Mouse (Mus musculus) lung, postnatal 0 days (tissue): ENCODE data around the gene Tmem200a. TPM values are rescaled to one million over a fixed set of nuclear protein-coding genes. Genes with fewer than 3 reads are reported as not detected.
A peak's percentile ranks its signal among the peaks of the same experiment; 100 is the strongest.

Experiments used
- ATAC-seq: fragments of 200-750 bp; cut with Nextera tagmentation; 2 replicates; pipeline ENCODE4 v1.8.0; 2017; ENCODE audit warnings: moderate library complexity
- DNase-seq: peaks from one replicate; pipeline ENCODE4 v3.0.0-alpha.2; 2016; ENCODE audit warnings: low spot score
- H3K27ac ChIP-seq: fragments of 300-500 bp; sonication (generic); 2 replicates; pipeline ENCODE4 v1.5.1; 2014; ENCODE audit warnings: antibody characterized with exemption, mild to moderate bottlenecking, low read length, mixed read lengths
- H3K27me3 ChIP-seq: fragments of 300-500 bp; sonication (generic); replicated peaks from 2 replicates; pipeline ENCODE4 v1.6.1; 2014; ENCODE audit warnings: low read length, mixed read lengths; ENCODE audit not compliant: insufficient read depth
- H3K36me3 ChIP-seq: fragments of 300-500 bp; sonication (generic); 2 replicates; pipeline ENCODE4 v1.6.1; 2014; ENCODE audit warnings: low read length, mixed read lengths; ENCODE audit not compliant: insufficient read depth
- H3K4me1 ChIP-seq: fragments of 300-500 bp; sonication (generic); 2 replicates; pipeline ENCODE4 v1.6.1; 2014; ENCODE audit warnings: antibody characterized with exemption, low read depth, low read length, mixed read lengths; ENCODE audit not compliant: insufficient read depth
- H3K4me2 ChIP-seq: fragments of 300-500 bp; sonication (generic); replicated peaks from 2 replicates; pipeline ENCODE4 v1.6.1; 2014; ENCODE audit warnings: low read depth, mild to moderate bottlenecking, low read length, moderate library complexity, mixed read lengths
- H3K4me3 ChIP-seq: fragments of 300-500 bp; sonication (generic); 2 replicates; pipeline ENCODE4 v1.5.1; 2014; ENCODE audit warnings: low read depth, low read length
- H3K9ac ChIP-seq: fragments of 300-500 bp; sonication (generic); replicated peaks from 2 replicates; pipeline ENCODE4 v1.6.1; 2014; ENCODE audit warnings: low read depth, mild to moderate bottlenecking
- H3K9me3 ChIP-seq: fragments of 300-500 bp; sonication (generic); 2 replicates; pipeline ENCODE4 v1.6.1; 2016; ENCODE audit warnings: low read length, mixed read lengths
- CTCF ChIP-seq: IDR thresholded peaks from 2 replicates; pipeline ENCODE4 v1.5.1; 2016; ENCODE audit warnings: antibody characterized with exemption, mild to moderate bottlenecking
- EP300 ChIP-seq: IDR thresholded peaks from 2 replicates; pipeline ENCODE4 v1.6.1; 2016; ENCODE audit warnings: antibody characterized with exemption, mild to moderate bottlenecking, control low read depth
- WGBS: fragments of 180-500 bp; shearing (Covaris S2); extraction: QIAGEN DNeasy Blood & Tissue Kit; methylation state at CpG from one replicate; pipeline ENCODE4 v1.1.7; 2014; 5-methylcytosine and 5-hydroxymethylcytosine counted together
- polyA plus RNA-seq: library from polyadenylated mRNA; unstranded; fragments of >200 nt; fragmentation: Nextera tagmentation; extraction: Ambion mirVana; gene quantifications from 2 replicates; pipeline ENCODE4 v1.2.1, GENCODE M21; 2015

The Tmem200a gene
- polyA plus RNA-seq, 1 experiment from 2014 or later, result 2.9 TPM

DNA sequence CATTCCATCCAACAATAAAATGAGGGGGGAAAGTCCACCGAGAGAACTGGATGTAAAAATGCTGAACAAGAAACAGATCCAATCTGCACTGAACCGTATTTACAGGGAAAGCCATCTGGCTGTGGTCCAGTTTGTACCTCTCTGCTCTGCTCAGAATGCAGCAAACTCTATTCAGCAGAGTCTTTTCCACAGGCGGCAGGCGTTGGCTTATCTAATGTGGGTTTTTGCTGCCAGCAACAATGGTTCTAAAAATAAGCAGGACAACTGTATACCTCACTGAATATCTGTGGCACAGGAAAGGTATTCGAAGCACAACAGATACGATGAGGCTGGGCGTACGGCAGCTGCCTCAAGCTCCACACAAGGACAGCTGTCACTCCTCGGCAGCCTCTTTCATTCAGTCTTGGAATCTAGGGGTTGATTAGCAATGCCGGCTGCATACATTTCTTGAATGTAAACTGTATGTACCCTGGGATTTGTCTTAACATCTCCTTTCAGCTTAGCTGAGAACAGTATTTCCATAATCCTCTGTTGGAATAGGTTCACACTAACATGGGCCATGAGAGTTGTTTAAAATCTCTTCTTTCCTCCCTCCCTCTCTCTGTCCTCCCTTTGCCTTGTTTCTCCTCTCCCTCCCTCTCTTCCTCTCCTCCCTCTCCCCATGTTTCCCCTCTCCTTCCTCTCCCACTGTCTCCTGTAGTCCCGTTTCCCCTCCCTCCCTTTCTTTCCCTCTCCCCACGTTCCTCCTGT, 149.3 kb downstream of the Tmem200a start:
- ATAC-seq, result no peak

GRCm38 (mm10) chr10:25928861-25929368, 149.9 kb downstream of the Tmem200a start:
- H3K9ac ChIP-seq, result no peak overlapping the region
- no peaks in the 10 kb centered on the region for H3K4me1 ChIP-seq
- no peak overlapping the region for H3K27ac ChIP-seq
- H3K27me3 ChIP-seq, result no peaks in the 10 kb centered on the region
- WGBS, result 36% methylated on average over 8 of the region's 8 CpGs
- H3K4me2 ChIP-seq, result no peak overlapping the region
- no peaks in the 10 kb centered on the region for H3K36me3 ChIP-seq
- TF ChIP-seq CTCF (no peak), EP300 (no peak)
- no peaks in the 10 kb centered on the region for H3K9me3 ChIP-seq
- DNase-seq (no peak), ATAC-seq (no peak)
- H3K4me3 ChIP-seq, result no peak overlapping the region

More for the DNA sequence above, 149.3 kb downstream of the Tmem200a start:
- Histone ChIP-seq H3K4me3 (no peak overlapping the region), H3K4me1 (no peaks in the 10 kb centered on the region), H3K36me3 (no peaks in the 10 kb centered on the region), H3K27ac (no peak overlapping the region), H3K9me3 (no peaks in the 10 kb centered on the region), H3K4me2 (no peak overlapping the region), H3K27me3 (no peaks in the 10 kb centered on the region), H3K9ac (no peak overlapping the region)
- DNase-seq, result no peak
- WGBS, result 21% methylated on average over 12 of the region's 12 CpGs
- TF ChIP-seq CTCF (no peak), EP300 (no peak)

GRCm38 (mm10) chr10:25928448-25928786, 150.4 kb downstream of the Tmem200a start:
- Histone ChIP-seq H3K4me3 (no peak overlapping the region), H3K36me3 (no peaks in the 10 kb centered on the region), H3K27ac (no peak overlapping the region), H3K4me2 (no peak overlapping the region), H3K27me3 (no peaks in the 10 kb centered on the region), H3K9ac (no peak overlapping the region), H3K9me3 (no peaks in the 10 kb centered on the region), H3K4me1 (no peaks in the 10 kb centered on the region)
- no peak for ATAC-seq
- TF ChIP-seq EP300 (no peak), CTCF (no peak)
- DNase-seq, result no peak
- WGBS, result 41% methylated on average over 3 of the region's 3 CpGs

DNA sequence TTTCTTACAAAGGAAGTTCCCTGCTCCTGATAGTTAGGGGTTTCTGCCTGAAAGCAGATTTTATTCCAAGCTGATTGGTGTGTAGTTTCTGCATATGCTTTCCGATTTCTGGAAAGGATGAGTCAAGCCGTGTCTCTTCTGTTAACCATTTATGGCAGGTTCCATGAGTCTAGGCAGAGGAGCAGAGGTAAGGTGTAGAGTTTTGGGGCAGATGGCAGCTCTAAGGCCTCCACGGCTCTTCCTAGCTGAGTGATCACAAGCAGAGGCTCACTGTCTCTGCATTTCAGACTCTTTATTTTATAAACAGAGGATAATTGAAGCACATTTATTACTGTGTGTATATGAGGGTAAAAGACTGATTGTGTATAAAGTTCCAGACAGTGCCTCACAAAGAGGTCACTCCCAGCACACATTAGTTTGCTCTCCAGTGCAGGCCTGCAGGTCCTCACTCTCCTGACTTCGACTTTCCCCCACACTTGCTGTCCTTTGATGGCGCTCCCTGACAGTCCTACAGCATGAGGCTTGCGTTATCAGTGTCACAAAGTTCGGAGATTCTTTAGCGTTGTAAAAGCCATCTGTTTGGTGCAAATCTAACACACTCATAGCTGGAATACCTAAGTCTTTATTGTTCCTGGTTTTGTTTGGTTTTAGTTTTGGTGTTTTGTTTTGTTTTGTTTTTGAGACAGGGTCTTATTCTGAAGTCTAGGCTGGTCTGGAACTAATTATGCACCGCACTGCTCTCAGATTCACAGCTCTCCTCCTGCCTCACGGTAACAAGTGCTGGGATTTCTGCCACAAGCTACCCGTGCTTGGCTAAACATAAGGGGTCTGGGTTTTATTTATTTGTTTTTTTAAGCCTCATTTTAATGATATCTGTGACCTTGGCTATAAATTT, 151.1 kb downstream of the Tmem200a start:
- H3K9ac ChIP-seq, result no peak overlapping the region
- H3K4me1 ChIP-seq, result no peaks in the 10 kb centered on the region
- H3K36me3 ChIP-seq, result no peaks in the 10 kb centered on the region
- H3K4me3 ChIP-seq, result no peak overlapping the region
- no peak for DNase-seq
- TF ChIP-seq EP300 (no peak), CTCF (no peak)
- no peaks in the 10 kb centered on the region for H3K9me3 ChIP-seq
- no peak overlapping the region for H3K27ac ChIP-seq
- WGBS, result 35% methylated on average over 11 of the region's 11 CpGs
- no peak overlapping the region for H3K4me2 ChIP-seq
- no peaks in the 10 kb centered on the region for H3K27me3 ChIP-seq
- no peak for ATAC-seq

- WGBS, result 49% methylated on average over 4 of the region's 4 CpGs
- no peak for TF ChIP-seq EP300
- no peak for TF ChIP-seq CTCF
- Histone ChIP-seq H3K4me2 (no peak overlapping the region), H3K9ac (no peak overlapping the region), H3K9me3 (no peaks in the 10 kb centered on the region), H3K27me3 (no peaks in the 10 kb centered on the region), H3K4me3 (no peak overlapping the region), H3K36me3 (no peaks in the 10 kb centered on the region), H3K4me1 (no peaks in the 10 kb centered on the region), H3K27ac (no peak overlapping the region)
- ATAC-seq, result no peak
- no peak for DNase-seq
These were observed 158.1 kb downstream of the Tmem200a start for GRCm38 (mm10) chr10:25920640-25921278.

DNA sequence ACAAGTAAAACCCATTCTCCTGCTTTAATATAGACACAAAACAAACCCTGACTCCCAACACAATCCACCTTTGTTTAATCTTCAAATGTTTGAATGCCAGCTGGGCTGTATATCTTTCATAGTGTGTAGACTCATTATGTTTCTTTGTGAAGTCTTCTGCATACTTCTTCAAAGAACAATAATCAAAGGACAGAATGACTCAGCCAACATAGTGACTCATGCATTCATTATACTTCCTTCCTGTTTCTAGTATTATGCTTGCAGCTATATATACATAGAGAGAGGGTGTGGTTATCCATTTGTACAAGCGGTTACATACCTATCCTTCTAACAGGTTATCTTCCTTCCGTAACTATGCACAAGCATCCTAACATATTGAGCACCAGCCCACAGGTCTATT, 160.7 kb downstream of the Tmem200a start:
- DNase-seq (peak; percentile 16), ATAC-seq (no peak; the same call in 1 of the 2 replicates)
- no peaks in the 10 kb centered on the region for H3K4me1 ChIP-seq
- 58% methylated on average over 2 of the region's 2 CpGs for WGBS
- no peaks in the 10 kb centered on the region for H3K36me3 ChIP-seq
- no peaks in the 10 kb centered on the region for H3K9me3 ChIP-seq
- H3K27ac ChIP-seq, result no peak overlapping the region
- no peaks in the 10 kb centered on the region for H3K27me3 ChIP-seq
- H3K4me2 ChIP-seq, result no peak overlapping the region
- H3K4me3 ChIP-seq, result no peak overlapping the region
- H3K9ac ChIP-seq, result no peak overlapping the region
- TF ChIP-seq EP300 (no peak), CTCF (no peak)
